Mouse (Mus musculus) neural tube, embryonic 12.5 days (tissue): ENCODE data around the gene Gm11037. TPM values are rescaled to one million over a fixed set of nuclear protein-coding genes. Genes with fewer than 3 reads are reported as not detected.
"Not testable (repeated sequence)": the region's sequence is repeated elsewhere in the genome, so short reads cannot be mapped to it uniquely, and the experiment has no call there.

Experiments
- ATAC-seq: fragments of 200-750 bp; cut with Nextera tagmentation; 2 replicates; pipeline ENCODE4 v1.8.0; 2017; ENCODE audit warnings: low read depth, mild to moderate bottlenecking, moderate TSS enrichment, moderate library complexity; ENCODE audit not compliant: low FRiP score
- H3K27ac ChIP-seq: fragments of 300-500 bp; sonication (generic); 2 replicates; pipeline ENCODE4 v1.5.1; 2016
- H3K27me3 ChIP-seq: fragments of 300-500 bp; sonication (generic); replicated peaks from 2 replicates; pipeline ENCODE4 v1.6.1; 2016; ENCODE audit warnings: mild to moderate bottlenecking
- H3K36me3 ChIP-seq: fragments of 300-500 bp; sonication (generic); 2 replicates; pipeline ENCODE4 v1.6.1; 2016; ENCODE audit warnings: mild to moderate bottlenecking
- H3K4me1 ChIP-seq: fragments of 300-500 bp; sonication (generic); 2 replicates; pipeline ENCODE4 v1.6.1; 2016
- H3K4me2 ChIP-seq: fragments of 300-500 bp; sonication (generic); replicated peaks from 2 replicates; pipeline ENCODE4 v1.6.1; 2016; ENCODE audit warnings: mild to moderate bottlenecking
- H3K4me3 ChIP-seq: fragments of 300-500 bp; sonication (generic); 2 replicates; pipeline ENCODE4 v1.5.1; 2016
- H3K9ac ChIP-seq: fragments of 300-500 bp; sonication (generic); 2 replicates; pipeline ENCODE4 v1.6.1; 2016; ENCODE audit warnings: mild to moderate bottlenecking
- H3K9me3 ChIP-seq: fragments of 300-500 bp; sonication (generic); 2 replicates; pipeline ENCODE4 v1.6.1; 2016; ENCODE audit warnings: mild to moderate bottlenecking
- WGBS: fragments of 180-500 bp; shearing (Covaris S2); methylation state at CpG from one replicate; pipeline ENCODE4 v1.1.7; 2016; 5-methylcytosine and 5-hydroxymethylcytosine counted together
- polyA plus RNA-seq: library from polyadenylated mRNA; unstranded; fragments of >200 nt; fragmentation: Nextera tagmentation; extraction: Ambion mirVana; gene quantifications from 2 replicates; pipeline ENCODE4 v1.2.1, GENCODE M21; 2016

Gm11037 gene
- polyA plus RNA-seq, 1 experiment from 2014 or later = not detected

DNA sequence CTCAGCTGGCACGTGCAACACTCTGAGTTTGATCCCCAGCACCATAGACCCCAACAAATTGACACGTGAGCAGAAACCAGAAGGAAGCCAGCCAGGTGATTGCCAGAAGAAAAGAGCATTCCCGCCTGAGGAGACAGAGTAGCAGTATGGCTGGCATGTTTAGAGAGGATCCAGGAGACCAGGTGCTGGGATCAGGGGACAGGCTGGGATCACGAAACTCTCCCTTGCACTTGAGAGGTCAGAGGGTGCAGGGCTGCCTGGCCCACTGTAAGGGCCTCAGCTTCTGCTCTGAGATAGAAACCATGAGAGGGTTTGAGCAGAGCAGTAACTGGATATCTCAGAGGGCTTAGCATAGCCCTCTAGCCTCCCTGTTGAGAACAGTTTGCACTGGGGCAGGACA lies 28.2 kb upstream of the Gm11037 start:
- H3K27me3 ChIP-seq, H3K4me1 ChIP-seq, H3K27ac ChIP-seq, ATAC-seq, H3K9ac ChIP-seq, H3K36me3 ChIP-seq, H3K4me2 ChIP-seq, H3K9me3 ChIP-seq, H3K4me3 ChIP-seq: not testable (repeated sequence)
- WGBS = 74% methylated on average over 4 of the region's 4 CpGs

- WGBS = 91% methylated on average over 5 of the region's 5 CpGs
- H3K9me3 ChIP-seq = no peaks in the 10 kb centered on the region
- ATAC-seq = no peak
- no peak overlapping the region for H3K27ac ChIP-seq
- no peak overlapping the region for H3K4me3 ChIP-seq
- no peaks in the 10 kb centered on the region for H3K4me1 ChIP-seq
- no peaks in the 10 kb centered on the region for H3K27me3 ChIP-seq
- H3K9ac ChIP-seq = no peak overlapping the region
- no peak overlapping the region for H3K4me2 ChIP-seq
- H3K36me3 ChIP-seq = no peaks in the 10 kb centered on the region
These were observed 27.3 kb upstream of the Gm11037 start for GRCm38 (mm10) chr2:131105989-131106388.

- Histone ChIP-seq H3K4me2 (no peak overlapping the region), H3K4me1 (no peaks in the 10 kb centered on the region)
- WGBS = 76% methylated on average over 2 of the region's 2 CpGs
These were observed 14.2 kb upstream of the Gm11037 start for GRCm38 (mm10) chr2:131118968-131119574.

GRCm38 (mm10) chr2:131124166-131124565 lies 9.1 kb upstream of the Gm11037 start:
- Histone ChIP-seq H3K9ac (no peak overlapping the region), H3K4me2 (no peak overlapping the region), H3K27ac (no peak overlapping the region), H3K27me3 (0 out of 2 replicates have a peak, but pooled peaks cover 2% of the 10 kb centered on the region), H3K4me1 (peaks cover 15% of the 10 kb centered on the region), H3K36me3 (no peaks in the 10 kb centered on the region), H3K9me3 (no peaks in the 10 kb centered on the region), H3K4me3 (no peak overlapping the region)
- 69% methylated on average over 3 of the region's 3 CpGs for WGBS
- no peak for ATAC-seq

More at GRCm38 (mm10) chr2:131118968-131119574, 14.2 kb upstream of the Gm11037 start:
- H3K9ac ChIP-seq = no peak overlapping the region
- no peaks in the 10 kb centered on the region for H3K9me3 ChIP-seq
- ATAC-seq = no peak
- no peak overlapping the region for H3K4me3 ChIP-seq
- H3K36me3 ChIP-seq = no peaks in the 10 kb centered on the region
- no peaks in the 10 kb centered on the region for H3K27me3 ChIP-seq
- H3K27ac ChIP-seq = no peak overlapping the region

- Histone ChIP-seq H3K27me3 (0 out of 2 replicates have a peak, but pooled peaks cover 2% of the 10 kb centered on the region), H3K9ac (no peak overlapping the region), H3K9me3 (no peaks in the 10 kb centered on the region), H3K4me3 (no peak overlapping the region), H3K4me1 (peaks cover 15% of the 10 kb centered on the region), H3K36me3 (no peaks in the 10 kb centered on the region), H3K4me2 (no peak overlapping the region), H3K27ac (no peak overlapping the region)
- ATAC-seq = no peak
- WGBS = 90% methylated on average over 9 of the region's 9 CpGs
These were observed 7.9 kb upstream of the Gm11037 start for GRCm38 (mm10) chr2:131125157-131125963.

DNA sequence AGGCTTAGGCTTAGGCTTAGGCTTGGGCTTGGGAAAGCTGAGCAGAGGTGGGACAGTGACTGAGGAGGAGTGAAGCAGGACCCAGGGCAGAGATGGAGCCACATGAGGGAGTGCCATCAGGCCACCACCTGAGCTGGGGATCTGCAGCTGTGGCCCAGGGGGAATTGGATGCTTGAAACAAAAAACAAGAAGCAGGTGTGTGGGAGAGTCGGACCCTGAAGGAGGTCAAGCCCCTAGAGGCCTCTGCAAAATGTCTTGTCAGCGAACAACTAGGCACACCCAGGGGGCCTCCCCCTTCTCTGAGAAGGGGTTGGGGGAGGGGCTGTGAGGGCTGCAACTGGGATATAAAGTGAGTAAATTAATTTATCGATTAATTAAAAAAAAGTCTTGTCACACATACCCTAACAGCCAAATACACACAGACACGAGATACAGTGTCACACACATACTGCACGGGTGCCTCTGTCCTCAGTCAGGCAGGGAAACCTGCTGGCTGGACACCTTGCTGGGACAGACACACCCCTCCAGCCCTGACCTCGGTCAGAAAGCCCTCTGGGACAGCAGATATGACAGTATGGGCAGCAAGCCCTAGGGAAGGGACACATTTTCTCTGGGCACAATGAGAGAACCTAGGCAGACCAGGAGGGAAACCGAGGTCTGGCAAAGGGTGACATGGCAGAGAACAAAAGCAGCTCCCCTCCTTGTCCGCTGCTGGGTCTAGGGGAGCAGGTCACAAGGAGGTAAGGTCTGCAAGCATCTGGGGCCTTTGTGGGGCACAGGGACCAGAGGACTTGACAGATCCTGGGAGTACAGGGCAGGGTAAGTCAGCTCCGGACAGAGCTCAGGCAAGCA lies 7.1 kb upstream of the Gm11037 start:
- Histone ChIP-seq H3K36me3 (no peaks in the 10 kb centered on the region), H3K4me3 (no peak overlapping the region), H3K9ac (no peak overlapping the region), H3K27me3 (0 out of 2 replicates have a peak, but pooled peaks cover 2% of the 10 kb centered on the region), H3K27ac (no peak overlapping the region), H3K9me3 (no peaks in the 10 kb centered on the region), H3K4me2 (peak overlapping the region; percentile 88; the same call in 1 of the 2 replicates), H3K4me1 (peaks cover 15% of the 10 kb centered on the region)
- 40% methylated on average over 9 of the region's 9 CpGs for WGBS
- ATAC-seq = no peak

- H3K9ac ChIP-seq = peak within 1 kb of the TSS; percentile 69
- no peaks in the 10 kb centered on the region for H3K36me3 ChIP-seq
- peak within 1 kb of the TSS; percentile 88 for H3K4me2 ChIP-seq
- H3K27me3 ChIP-seq = 0 out of 2 replicates have a peak, but pooled peaks cover 2% of the 10 kb centered on the region
- H3K4me1 ChIP-seq = peaks cover 15% of the 10 kb centered on the region
- peak; percentile 82 for ATAC-seq
- H3K4me3 ChIP-seq = peak within 1 kb of the TSS; percentile 44
- WGBS = 2% methylated on average over 28 of the region's 28 CpGs
- H3K9me3 ChIP-seq = no peaks in the 10 kb centered on the region
- no peak within 1 kb of the TSS for H3K27ac ChIP-seq
These were observed 6.1 kb upstream of the Gm11037 start, which contains the start of gene Hspa12b for GRCm38 (mm10) chr2:131127161-131127730. Hspa12b (plus strand) TSS chr2:131127280.

- H3K4me3 ChIP-seq = no peak overlapping the region
- ATAC-seq = 0 out of 2 replicates have a peak, but pooled peaks have one; percentile 5
These were observed 5.1 kb upstream of the Gm11037 start for GRCm38 (mm10) chr2:131128211-131128610.

DNA sequence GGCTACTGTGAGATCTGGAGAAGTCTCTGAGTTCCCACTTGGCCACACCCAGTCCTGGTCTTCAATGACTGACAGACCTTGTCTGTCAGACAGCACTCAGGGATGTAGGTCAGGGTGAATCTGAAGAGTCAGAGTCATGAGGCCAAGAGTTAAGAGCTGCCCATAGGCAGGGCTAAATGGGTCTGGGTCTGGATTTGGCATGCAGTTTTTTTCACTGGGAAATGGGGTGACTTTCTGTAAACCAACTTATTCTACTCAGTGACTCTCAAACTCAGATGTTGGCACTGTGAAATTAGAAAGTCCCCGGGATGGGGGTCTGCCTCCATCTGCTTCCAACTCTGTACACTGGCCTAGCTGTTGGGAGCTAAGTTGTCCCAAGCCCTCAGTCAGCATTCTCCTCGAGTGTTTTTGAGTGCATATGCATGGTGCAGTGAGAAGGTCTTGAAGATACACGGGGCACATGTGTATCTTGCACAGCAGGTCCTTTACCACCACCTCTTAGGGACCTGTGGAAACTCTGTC lies 4.6 kb upstream of the Gm11037 start:
- Histone ChIP-seq H3K4me1 (peaks cover 15% of the 10 kb centered on the region), H3K9ac (no peak overlapping the region), H3K27me3 (0 out of 2 replicates have a peak, but pooled peaks cover 2% of the 10 kb centered on the region), H3K4me2 (peak overlapping the region; percentile 88; the same call in 1 of the 2 replicates), H3K4me3 (no peak overlapping the region), H3K36me3 (no peaks in the 10 kb centered on the region), H3K27ac (no peak overlapping the region), H3K9me3 (no peaks in the 10 kb centered on the region)
- ATAC-seq = no peak
- WGBS = 84% methylated on average over 3 of the region's 3 CpGs

More at GRCm38 (mm10) chr2:131128211-131128610, 5.1 kb upstream of the Gm11037 start:
- peaks cover 15% of the 10 kb centered on the region for H3K4me1 ChIP-seq
- WGBS = 90% methylated on average over 5 of the region's 5 CpGs
- no peak overlapping the region for H3K9ac ChIP-seq
- peak overlapping the region; percentile 88 for H3K4me2 ChIP-seq
- H3K27ac ChIP-seq = no peak overlapping the region
- H3K9me3 ChIP-seq = no peaks in the 10 kb centered on the region
- 0 out of 2 replicates have a peak, but pooled peaks cover 2% of the 10 kb centered on the region for H3K27me3 ChIP-seq
- no peaks in the 10 kb centered on the region for H3K36me3 ChIP-seq

DNA sequence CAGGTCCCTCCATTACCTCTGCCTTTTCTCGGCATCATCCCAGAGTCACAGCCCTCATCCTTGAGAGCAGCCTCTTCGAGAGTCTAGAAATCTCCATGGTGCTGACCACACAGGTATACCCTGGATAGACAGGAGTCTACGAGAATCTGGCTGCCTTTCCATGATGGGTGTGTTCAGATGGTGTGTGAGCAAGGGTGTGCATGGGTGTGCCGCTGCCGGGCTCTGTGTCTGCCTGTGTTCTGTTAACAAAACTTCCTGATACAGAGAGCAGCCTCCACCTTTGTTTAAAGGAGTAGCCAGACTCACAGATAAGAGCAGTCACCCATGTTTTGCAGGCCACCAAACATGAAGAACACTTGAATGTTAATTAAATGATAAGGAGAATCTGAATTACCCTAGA lies 3.5 kb upstream of the Gm11037 start:
- Histone ChIP-seq H3K27me3 (0 out of 2 replicates have a peak, but pooled peaks cover 2% of the 10 kb centered on the region), H3K4me3 (no peak overlapping the region), H3K27ac (no peak overlapping the region), H3K4me1 (peaks cover 15% of the 10 kb centered on the region), H3K9me3 (no peaks in the 10 kb centered on the region), H3K36me3 (no peaks in the 10 kb centered on the region), H3K9ac (no peak overlapping the region), H3K4me2 (no peak overlapping the region)
- 82% methylated on average over 5 of the region's 5 CpGs for WGBS
- ATAC-seq = no peak

GRCm38 (mm10) chr2:131130849-131131248 lies 2.4 kb upstream of the Gm11037 start:
- no peak overlapping the region for H3K4me2 ChIP-seq
- WGBS = 81% methylated on average over 2 of the region's 2 CpGs
- no peak overlapping the region for H3K9ac ChIP-seq
- no peak for ATAC-seq
- 0 out of 2 replicates have a peak, but pooled peaks cover 2% of the 10 kb centered on the region for H3K27me3 ChIP-seq
- no peak overlapping the region for H3K27ac ChIP-seq
- no peak overlapping the region for H3K4me3 ChIP-seq
- H3K9me3 ChIP-seq = no peaks in the 10 kb centered on the region
- H3K4me1 ChIP-seq = peaks cover 15% of the 10 kb centered on the region
- no peaks in the 10 kb centered on the region for H3K36me3 ChIP-seq
